Comparison of ENCODE assay signal across 9 mouse cellular contexts in genomic region chr6:112865021-112865531, GRCm38 (mm10).
DNase-seq lines count a peak whose midpoint lies in the region; ATAC-seq lines count a peak whose summit lies in the region.
"Had no signal": no experiment of that assay in that cellular context is flagged by ENCODE, and none has a peak within 500 bp of the region (broad histone marks: within the 10 kb centered on the region; RNA-seq: fewer than 3 reads in every experiment).

No protein-coding gene starts in this region.

- H3K4me3 ChIP-seq in heart, embryonic 11.5 days (ENCODE audit: low read depth, low read length): no peak overlapping the region
- H3K4me3 ChIP-seq in midbrain, embryonic 16.5 days (ENCODE audit: low read depth, low read length): no peak overlapping the region

- peaks cover 7% of the 10 kb centered on the region for H3K4me1 ChIP-seq in heart, embryonic 11.5 days (ENCODE audit: control insufficient read depth, insufficient read depth, low read length)
- H3K4me1 ChIP-seq in midbrain, embryonic 16.5 days (ENCODE audit: control insufficient read depth, insufficient read depth, low read length): peaks cover 30% of the 10 kb centered on the region

- 34% methylated on average over 6 of the region's 6 CpGs for WGBS in heart, embryonic 11.5 days (ENCODE audit: insufficient replicate concordance)
- WGBS in midbrain, embryonic 16.5 days: 26% methylated on average over 6 of the region's 6 CpGs

- ATAC-seq in heart, embryonic 11.5 days (replicated peaks; ENCODE audit: insufficient number of reproducible peaks, low FRiP score, low TSS enrichment): peak; percentile 59; the same call in 1 of the 2 replicates
- peak; percentile 40 for ATAC-seq in midbrain, embryonic 16.5 days

- no peak for DNase-seq in heart, adult 8-10 months (ENCODE audit: low spot score)
- DNase-seq in right cerebral cortex, adult 18-20 months: peak; percentile 68
- DNase-seq in right cerebral cortex, postnatal 25 days: no peak
- DNase-seq in testis, postnatal 14 days (ENCODE audit: low spot score): peak; percentile 46
- DNase-seq in kidney, adult 9 months: no peak
- no peak for DNase-seq in layer of hippocampus, adult 11-12 months (ENCODE audit: low spot score)
- DNase-seq: cerebellum, adult 11 months had no signal

- no peaks in the 10 kb centered on the region for H3K36me3 ChIP-seq in heart, embryonic 11.5 days (ENCODE audit: control insufficient read depth, insufficient read depth, low read length)
- no peaks in the 10 kb centered on the region for H3K36me3 ChIP-seq in midbrain, embryonic 16.5 days (ENCODE audit: control insufficient read depth, insufficient read depth, low read length)

- no peak overlapping the region for H3K4me2 ChIP-seq in heart, embryonic 11.5 days
- no peak overlapping the region for H3K4me2 ChIP-seq in midbrain, embryonic 16.5 days (ENCODE audit: low read length)

- no peak overlapping the region for H3K9ac ChIP-seq in heart, embryonic 11.5 days (ENCODE audit: low read depth, low read length)
- no peak overlapping the region for H3K9ac ChIP-seq in midbrain, embryonic 16.5 days (ENCODE audit: low read depth, low read length)

- H3K27ac ChIP-seq in heart, embryonic 11.5 days (ENCODE audit: low read depth, low read length): no peak overlapping the region
- H3K27ac ChIP-seq in midbrain, embryonic 16.5 days (ENCODE audit: low read length): peak overlapping the region; percentile 58

- no peaks in the 10 kb centered on the region for H3K9me3 ChIP-seq in heart, embryonic 11.5 days (replicated peaks; ENCODE audit: control insufficient read depth, low read length)
- H3K9me3 ChIP-seq in midbrain, embryonic 16.5 days (replicated peaks; ENCODE audit: control insufficient read depth, low read length, poor library complexity, severe bottlenecking): no peaks in the 10 kb centered on the region

- H3K27me3 ChIP-seq in heart, embryonic 11.5 days (ENCODE audit: control insufficient read depth, insufficient read depth, low read length): no peaks in the 10 kb centered on the region
- H3K27me3 ChIP-seq in midbrain, embryonic 16.5 days (ENCODE audit: control insufficient read depth, insufficient read depth, low read depth, low read length): no peaks in the 10 kb centered on the region

Comparison
In these comparisons a context has a peak if more than half of its experiments do, and no peak if none do; other contexts are left out.
1. DNase-seq: peak in right cerebral cortex, adult 18-20 months (single experiment) and testis, postnatal 14 days (single experiment); none in heart, adult 8-10 months (single experiment), right cerebral cortex, postnatal 25 days (single experiment), kidney, adult 9 months (single experiment) and layer of hippocampus, adult 11-12 months (single experiment).